9 mouse cellular contexts compared by ENCODE assay signal in genomic region chr14:115819021-115819420, GRCm38 (mm10).
DNase-seq lines count a peak whose midpoint lies in the region; ATAC-seq and TF ChIP-seq lines count a peak whose summit lies in the region.
"Had no signal": no experiment of that assay in that cellular context is flagged by ENCODE, and none has a peak within 500 bp of the region (broad histone marks: within the 10 kb centered on the region; RNA-seq: fewer than 3 reads in every experiment).

No protein-coding gene starts in this region.

- H3K4me2 ChIP-seq in intestine, postnatal 0 days (replicated peaks; ENCODE audit: low read depth) = no peak overlapping the region
- no peak overlapping the region for H3K4me2 ChIP-seq in intestine, embryonic 15.5 days (replicated peaks)
- H3K4me2 ChIP-seq in intestine, embryonic 16.5 days (ENCODE audit: low read depth, low read length) = no peak overlapping the region

- no peak overlapping the region for H3K9ac ChIP-seq in intestine, postnatal 0 days (ENCODE audit: low read depth, low read length)
- no peak overlapping the region for H3K9ac ChIP-seq in intestine, embryonic 15.5 days
- H3K9ac ChIP-seq in intestine, embryonic 16.5 days (ENCODE audit: low read depth, low read length) = no peak overlapping the region

- H3K27ac ChIP-seq in intestine, postnatal 0 days (ENCODE audit: low read depth, low read length) = no peak overlapping the region
- H3K27ac ChIP-seq in intestine, embryonic 15.5 days = no peak overlapping the region
- H3K27ac ChIP-seq in intestine, embryonic 16.5 days (ENCODE audit: low read length) = no peak overlapping the region

- no peaks in the 10 kb centered on the region for H3K27me3 ChIP-seq in intestine, postnatal 0 days (replicated peaks; ENCODE audit: control insufficient read depth, insufficient read depth, low read length)
- H3K27me3 ChIP-seq in intestine, embryonic 15.5 days (replicated peaks) = no peaks in the 10 kb centered on the region
- H3K27me3 ChIP-seq in intestine, embryonic 16.5 days (replicated peaks; ENCODE audit: control insufficient read depth, insufficient read depth, low read length) = no peaks in the 10 kb centered on the region

- WGBS in intestine, postnatal 0 days = 13% methylated on average over 1 of the region's 1 CpGs
- WGBS in intestine, embryonic 15.5 days = 10% methylated on average over 1 of the region's 1 CpGs
- 18% methylated on average over 1 of the region's 1 CpGs for WGBS in intestine, embryonic 16.5 days

- H3K36me3 ChIP-seq in intestine, postnatal 0 days (ENCODE audit: control insufficient read depth, insufficient read depth) = no peaks in the 10 kb centered on the region
- no peaks in the 10 kb centered on the region for H3K36me3 ChIP-seq in intestine, embryonic 15.5 days
- no peaks in the 10 kb centered on the region for H3K36me3 ChIP-seq in intestine, embryonic 16.5 days (ENCODE audit: control insufficient read depth, insufficient read depth, low read length)

- peak; percentile 42 for DNase-seq in 416B (ENCODE audit: low read depth)
- peak; percentile 30 for DNase-seq in NIH3T3 (ENCODE audit: low read depth)
- no peak for DNase-seq in testis, postnatal 14 days (ENCODE audit: low spot score)

- no peak for ATAC-seq in intestine, postnatal 0 days
- no peak for ATAC-seq in intestine, embryonic 15.5 days
- ATAC-seq in hematopoietic stem cell, adult 5-6 weeks (replicated peaks in 1 of 2; ENCODE audit: insufficient read depth in 1 of 2, low FRiP score in 2 of 2, low TSS enrichment in 1 of 2, low read depth in 1 of 2, poor library complexity in 2 of 2, severe bottlenecking in 2 of 2) = peak; percentile 80 to 81
- no peak for ATAC-seq in monocyte, adult 5-6 weeks (replicated peaks; ENCODE audit: insufficient number of reproducible peaks, low FRiP score, low TSS enrichment, poor library complexity, severe bottlenecking)
- ATAC-seq in intestine, embryonic 16.5 days = no peak

- no peaks in the 10 kb centered on the region for H3K9me3 ChIP-seq in intestine, postnatal 0 days (ENCODE audit: control insufficient read depth)
- no peaks in the 10 kb centered on the region for H3K9me3 ChIP-seq in intestine, embryonic 15.5 days
- H3K9me3 ChIP-seq in intestine, embryonic 16.5 days (ENCODE audit: control insufficient read depth, low read length) = no peaks in the 10 kb centered on the region

- TF ChIP-seq CTCF in intestine, postnatal 0 days (IDR thresholded peaks at IDR 0.05; ENCODE audit: low read depth) = peak; percentile 64

- H3K4me3 ChIP-seq in intestine, postnatal 0 days (ENCODE audit: low read depth, low read length) = no peak overlapping the region
- no peak overlapping the region for H3K4me3 ChIP-seq in intestine, embryonic 15.5 days (replicated peaks)
- no peak overlapping the region for H3K4me3 ChIP-seq in intestine, embryonic 16.5 days (ENCODE audit: low read length)
- H3K4me3 ChIP-seq: erythroblast, embryonic 14.5 days had no signal

- H3K4me1 ChIP-seq in intestine, postnatal 0 days (replicated peaks; ENCODE audit: control insufficient read depth, insufficient read depth, low read length) = no peaks in the 10 kb centered on the region
- no peaks in the 10 kb centered on the region for H3K4me1 ChIP-seq in intestine, embryonic 15.5 days (replicated peaks)
- H3K4me1 ChIP-seq in intestine, embryonic 16.5 days (ENCODE audit: control insufficient read depth, insufficient read depth, low read length) = no peaks in the 10 kb centered on the region

Comparison
In these comparisons a context has a peak if more than half of its experiments do, and no peak if none do; other contexts are left out.
1. ATAC-seq: peak in hematopoietic stem cell, adult 5-6 weeks (2 of 2); none in intestine, postnatal 0 days (single experiment), intestine, embryonic 15.5 days (single experiment), monocyte, adult 5-6 weeks (single experiment) and intestine, embryonic 16.5 days (single experiment).